8 mouse cellular contexts compared by ENCODE assay signal in the genomic region with DNA sequence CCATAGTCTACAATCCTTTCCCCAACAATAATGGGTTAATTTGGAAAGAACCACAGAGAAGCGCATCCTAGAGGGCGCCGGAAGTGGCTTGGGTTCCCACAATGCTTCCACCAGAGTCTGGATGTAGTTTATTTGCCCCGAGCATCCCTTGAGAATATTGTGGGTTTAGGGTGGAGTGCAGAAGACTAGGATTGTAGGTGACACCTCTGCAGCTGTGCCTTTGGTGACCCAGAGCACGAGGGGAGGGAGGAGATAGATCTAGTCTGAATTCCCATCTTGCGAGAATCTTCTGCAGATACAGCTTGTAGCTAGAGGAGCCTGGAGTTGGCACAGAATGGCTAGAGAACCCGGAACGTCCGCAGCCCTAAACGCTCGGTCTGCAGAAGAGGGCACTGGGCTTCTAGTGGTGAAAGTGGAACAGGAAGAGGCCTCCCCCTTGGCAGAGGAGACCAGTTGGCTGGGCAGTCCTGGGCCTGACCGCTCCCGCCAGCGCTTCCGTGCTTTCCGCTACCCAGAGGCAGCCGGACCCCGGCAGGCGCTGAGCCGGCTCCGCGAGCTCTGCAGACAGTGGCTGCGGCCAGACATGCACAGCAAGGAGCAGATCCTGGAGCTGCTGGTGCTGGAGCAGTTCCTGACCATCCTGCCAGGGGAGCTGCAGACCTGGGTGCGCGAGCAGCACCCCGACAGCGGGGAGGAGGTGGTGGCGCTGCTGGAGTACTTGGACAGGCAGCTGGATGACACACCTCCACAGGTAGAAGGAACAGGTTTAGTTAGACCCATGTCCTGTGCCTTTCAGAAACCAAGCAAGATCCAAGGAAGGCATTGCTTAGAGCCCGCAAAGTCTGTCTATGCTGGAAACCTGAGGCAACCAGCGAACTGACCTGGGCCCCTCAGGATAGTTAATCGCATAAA. TPM values are rescaled to one million over a fixed set of nuclear protein-coding genes. Genes with fewer than 3 reads are reported as not detected.
DNase-seq lines count a peak whose midpoint lies in the region; ATAC-seq and TF ChIP-seq lines count a peak whose summit lies in the region.
"Not testable (repeated sequence)": the region's sequence is repeated elsewhere in the genome, so short reads cannot be mapped to it uniquely, and the experiment has no call there.

A gene (plus strand): TSS at position 149 of the 912 bp plus-strand sequence.
A gene (minus strand): TSS at position 683 of the 912 bp plus-strand sequence.

- TF ChIP-seq CTCF in liver, embryonic 14.5 days (IDR thresholded peaks at IDR 0.05; ENCODE audit: low read depth) = not testable (repeated sequence)
- peak; percentile 53 for TF ChIP-seq CTCF in stomach, postnatal 0 days (IDR thresholded peaks at IDR 0.05; ENCODE audit: low read depth)

- H3K27ac ChIP-seq in liver, embryonic 14.5 days = not testable (repeated sequence)
- peak within 1 kb of the TSS; percentile 80 for H3K27ac ChIP-seq in stomach, postnatal 0 days (replicated peaks)

- TF ChIP-seq EP300 in liver, embryonic 14.5 days (IDR thresholded peaks at IDR 0.05; ENCODE audit: low read depth); stomach, postnatal 0 days (optimal IDR thresholded peaks at IDR 0.05): not testable (repeated sequence)

- peak within 1 kb of the TSS; percentile 39 to 76 for H3K4me3 ChIP-seq in liver, embryonic 14.5 days (ENCODE audit: insufficient read depth in 1 of 2, low read depth in 2 of 2, low read length in 2 of 2)
- peak within 1 kb of the TSS; percentile 51 for H3K4me3 ChIP-seq in stomach, postnatal 0 days (ENCODE audit: low read depth, low read length)

- not testable (repeated sequence) for H3K27me3 ChIP-seq in liver, embryonic 14.5 days (ENCODE audit: control insufficient read depth, insufficient read depth, low read length); stomach, postnatal 0 days (ENCODE audit: control insufficient read depth, insufficient read depth, low read length)

- ATAC-seq in liver, embryonic 14.5 days (ENCODE audit: insufficient read depth) = peak; percentile 52
- ATAC-seq in stomach, postnatal 0 days (ENCODE audit: low FRiP score, low TSS enrichment) = peak; percentile 89

- peak within 1 kb of the TSS; percentile 7 for H3K9ac ChIP-seq in liver, embryonic 14.5 days (replicated peaks)
- peak within 1 kb of the TSS; percentile 59 for H3K9ac ChIP-seq in stomach, postnatal 0 days (ENCODE audit: low read length)

- not testable (repeated sequence) for H3K4me1 ChIP-seq in liver, embryonic 14.5 days (replicated peaks; ENCODE audit: control insufficient read depth in 2 of 2, insufficient read depth in 2 of 2, low read length in 1 of 2); stomach, postnatal 0 days (replicated peaks; ENCODE audit: control insufficient read depth, insufficient read depth)

- 4% methylated on average over 30 of the region's 31 CpGs for WGBS in liver, embryonic 14.5 days (ENCODE audit: insufficient replicate concordance)
- 2% methylated on average over 27 of the region's 31 CpGs for WGBS in stomach, postnatal 0 days

- not testable (repeated sequence) for H3K9me3 ChIP-seq in liver, embryonic 14.5 days (ENCODE audit: control insufficient read depth, low read length); stomach, postnatal 0 days (ENCODE audit: control insufficient read depth, low read length)

- DNase-seq in Muller cell, postnatal 12 days (ENCODE audit: inconsistent ontology term) = peak; percentile 78
- DNase-seq in cerebellum, postnatal 25 days = peak; percentile 81 to 85
- DNase-seq in frontal cortex, postnatal 10 days (ENCODE audit: low spot score in 2 of 2) = peak; percentile 63 to 66
- peak; percentile 67 for DNase-seq in heart, postnatal 4 days
- peak; percentile 67 to 90 for DNase-seq in layer of hippocampus, adult 18-20 months (ENCODE audit: low spot score in 2 of 2)
- DNase-seq in liver, embryonic 14.5 days (ENCODE audit: low read depth in 3 of 3, low spot score in 3 of 3) = not testable (repeated sequence)
- peak; percentile 5 for DNase-seq in naive thymus-derived CD4-positive, alpha-beta T cell, adult 2 months (ENCODE audit: low read depth)
- peak; percentile 78 for DNase-seq in stomach, postnatal 0 days (ENCODE audit: low spot score)

- H3K4me2 ChIP-seq in liver, embryonic 14.5 days (ENCODE audit: low read depth) = peak within 1 kb of the TSS; percentile 60
- H3K4me2 ChIP-seq in stomach, postnatal 0 days (replicated peaks; ENCODE audit: low read depth) = peak within 1 kb of the TSS; percentile 58

- not testable (repeated sequence) for H3K36me3 ChIP-seq in liver, embryonic 14.5 days (replicated peaks; ENCODE audit: control insufficient read depth, insufficient read depth, low read depth); stomach, postnatal 0 days (ENCODE audit: control insufficient read depth, insufficient read depth, low read length)

RNA-seq across cellular contexts. Expression of the first gene that starts in this region (rescaled TPM):
- total RNA-seq in heart, postnatal 4 days (2021) = 1 to 10 TPM; 1.1 to 1.4 TPM
- 1 to 10 TPM; 5.9 to 6.6 TPM for total RNA-seq in layer of hippocampus, adult 18-20 months (2021)
- polyA plus RNA-seq in liver, embryonic 14.5 days (2012; rRNA removed) = 0.16 and 0.21 TPM in 2 replicates
- 0.19 and 0.30 TPM in 2 replicates for polyA plus RNA-seq in liver, embryonic 14.5 days (2014; fragmentation: Nextera tagmentation; extraction: Ambion mirVana)
- polyA plus RNA-seq in stomach, postnatal 0 days (2015; fragmentation: Nextera tagmentation; extraction: Ambion mirVana) = 1.7 and 2.4 TPM in 2 replicates

RNA-seq across cellular contexts. Expression of the second gene that starts in this region (rescaled TPM):
- total RNA-seq in heart, postnatal 4 days (2021) = not detected
- not detected for total RNA-seq in layer of hippocampus, adult 18-20 months (2021)
- polyA plus RNA-seq in liver, embryonic 14.5 days (2012; rRNA removed) = not detected in 2 replicates
- polyA plus RNA-seq in liver, embryonic 14.5 days (2014; fragmentation: Nextera tagmentation; extraction: Ambion mirVana) = not detected in 2 replicates
- polyA plus RNA-seq in stomach, postnatal 0 days (2015; fragmentation: Nextera tagmentation; extraction: Ambion mirVana) = not detected in 2 replicates

Comparison
In these comparisons a context has a peak if more than half of its experiments do, and no peak if none do; other contexts are left out.
1. Peak in ATAC-seq, H3K4me3 ChIP-seq, H3K9ac ChIP-seq and H3K4me2 ChIP-seq in liver, embryonic 14.5 days; RNA of the genes that start here not detected or under 1 TPM.